Mouse (Mus musculus): Measurements from ENCODE around the gene Grk6.

GRCm38 (mm10) chr13:55412643-55413307, 32.1 kb upstream of the Grk6 start:
- no peak for TF ChIP-seq CTCF (IDR thresholded peaks at IDR 0.05; ENCODE audit: low read depth, low read length)
- no peak for TF ChIP-seq GATA1 (IDR thresholded peaks at IDR 0.05; ENCODE audit: borderline replicate concordance, low read length)
- TF ChIP-seq TAL1 (conservative IDR thresholded peaks at IDR 0.05; ENCODE audit: low read depth, low read length), result no peak
- no peak for TF ChIP-seq GATA2 (IDR thresholded peaks at IDR 0.05; ENCODE audit: borderline replicate concordance, low read depth, low read length)
- TF ChIP-seq POLR2AphosphoS5 (IDR thresholded peaks at IDR 0.05; ENCODE audit: insufficient replicate concordance, low read depth, low read length), result no peak
